Mouse (Mus musculus): ENCODE data around the gene Usp42.

DNA sequence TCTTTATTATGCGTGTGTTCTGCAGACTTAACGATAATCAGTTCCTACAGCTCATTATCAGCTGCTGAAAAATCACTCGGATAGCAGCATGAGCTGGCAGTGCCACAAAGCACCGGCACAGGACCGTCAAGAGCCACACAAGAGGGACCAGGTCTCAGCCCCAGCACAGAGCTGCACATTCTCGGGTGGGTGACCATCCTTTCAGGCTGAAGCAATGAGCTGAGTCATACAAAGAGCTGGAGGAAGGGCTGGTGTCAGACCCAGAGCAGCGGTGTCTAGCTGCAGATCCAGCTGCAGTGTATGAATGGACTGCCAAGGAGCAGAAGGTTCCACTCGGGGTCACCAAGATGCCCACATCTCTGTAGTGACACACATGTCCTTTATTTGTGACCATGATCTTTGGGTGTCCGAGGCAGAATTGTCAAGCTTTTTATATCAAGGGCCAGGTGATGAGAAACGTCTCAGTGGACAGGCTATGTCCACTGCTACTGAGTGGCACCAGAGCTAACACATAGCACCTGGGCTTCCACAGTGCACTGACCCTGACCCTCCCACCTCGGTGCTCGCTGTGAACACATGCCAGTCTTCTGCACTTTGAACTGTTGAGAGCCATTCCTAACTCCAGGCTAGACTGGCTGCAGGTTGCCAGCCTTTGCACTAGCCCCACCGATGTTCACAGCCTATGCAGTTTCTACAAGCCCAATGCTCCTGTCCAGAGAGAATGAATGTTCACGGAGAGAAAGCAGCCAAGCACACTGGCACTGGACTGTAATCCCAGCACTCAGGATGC lies 19.9 kb downstream of the Usp42 start:
- TF ChIP-seq ZC3H11A (IDR thresholded peaks at IDR 0.05; ENCODE audit: borderline replicate concordance, low read depth, low read length) (no peak), CHD2 (IDR thresholded peaks at IDR 0.05; ENCODE audit: low read depth, low read length) (no peak), ZNF384 (IDR thresholded peaks at IDR 0.05; ENCODE audit: low read depth, low read length) (no peak), HCFC1 (IDR thresholded peaks at IDR 0.05; ENCODE audit: borderline replicate concordance, insufficient read depth, low read length) (no peak)
